Mouse (Mus musculus): Measurements from ENCODE around the gene Tmem199. TPM values are rescaled to one million over a fixed set of nuclear protein-coding genes. Genes with fewer than 3 reads are reported as not detected.

Tmem199 gene
- polyA plus RNA-seq, 1 experiment from 2014 or later, result 21.1 TPM

DNA sequence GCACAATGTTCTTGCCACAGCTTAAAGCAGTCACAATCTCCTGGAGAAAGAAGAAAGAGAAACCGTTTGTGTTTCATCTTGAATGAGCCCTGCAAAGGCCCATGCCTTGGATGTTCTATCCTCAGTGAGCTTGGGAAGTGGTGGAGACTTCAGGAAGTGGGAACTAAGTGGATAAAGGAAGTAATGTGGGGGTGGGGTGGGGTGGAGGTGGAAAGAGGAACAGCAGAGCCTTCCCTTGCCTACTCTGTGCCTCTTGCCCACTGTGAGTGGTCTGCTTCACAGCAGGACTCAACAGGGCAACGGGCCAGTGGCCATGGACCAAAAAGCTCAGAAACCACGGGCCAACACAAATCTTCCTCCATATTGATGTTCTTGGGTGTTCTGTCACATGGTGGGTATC is 36.7 kb downstream of the Tmem199 start:
- H3K27ac ChIP-seq (ENCODE audit: low read depth), result no peak overlapping the region
- WGBS (ENCODE audit: insufficient replicate concordance), result 37% methylated on average over 3 of the region's 3 CpGs
- no peaks in the 10 kb centered on the region for H3K4me1 ChIP-seq (ENCODE audit: insufficient read depth)
- DNase-seq (no peak), ATAC-seq (no peak)
- H3K4me3 ChIP-seq (ENCODE audit: low read depth, low read length), result no peak overlapping the region
- TF ChIP-seq EP300 (IDR thresholded peaks at IDR 0.05; ENCODE audit: low read depth), result no peak
- no peak overlapping the region for H3K4me2 ChIP-seq (ENCODE audit: low read depth, low read length)
- no peaks in the 10 kb centered on the region for H3K36me3 ChIP-seq (replicated peaks; ENCODE audit: insufficient read depth, low read length)
- H3K27me3 ChIP-seq (ENCODE audit: insufficient read depth, low read length), result no peaks in the 10 kb centered on the region
- H3K9me3 ChIP-seq (ENCODE audit: low read length), result no peaks in the 10 kb centered on the region
- no peak overlapping the region for H3K9ac ChIP-seq (replicated peaks)

DNA sequence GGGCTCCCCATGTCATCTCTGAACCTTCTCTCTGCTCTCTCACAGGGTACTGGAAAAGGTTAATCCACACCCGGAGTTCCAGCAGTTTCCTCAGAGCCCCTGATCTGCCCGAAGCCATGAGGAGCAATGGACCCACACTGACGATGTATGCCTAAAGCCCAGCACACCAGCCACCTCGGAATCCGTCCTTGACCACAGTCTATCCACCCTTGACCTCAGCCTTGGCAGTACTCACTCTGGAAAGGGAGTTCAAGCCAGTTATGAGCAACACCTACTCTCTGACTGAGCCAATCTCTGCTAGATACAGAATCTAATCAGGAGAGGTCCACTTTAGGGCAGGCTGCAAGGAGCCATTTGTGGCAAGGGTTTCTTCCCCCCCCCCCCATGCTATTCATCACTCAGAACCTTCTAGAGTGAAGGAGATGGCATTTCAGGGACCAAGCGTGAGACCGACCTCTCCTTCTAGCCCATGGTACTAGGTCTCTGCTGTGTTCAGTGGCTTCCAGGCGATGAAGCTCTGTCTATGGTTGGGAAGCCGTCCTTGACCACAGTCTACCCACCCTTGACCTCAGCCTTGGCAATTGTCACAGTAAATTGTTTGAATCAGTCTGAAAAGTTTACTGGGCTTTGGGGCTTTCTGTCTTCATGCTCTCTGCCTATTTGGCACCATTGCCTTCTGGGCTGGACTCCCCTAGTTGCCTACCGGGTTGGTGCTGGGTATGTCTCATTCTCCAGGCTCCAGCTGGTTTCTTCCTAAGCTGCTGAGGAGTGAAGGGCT is 40.5 kb downstream of the Tmem199 start:
- Histone ChIP-seq H3K9me3 (ENCODE audit: low read length) (no peaks in the 10 kb centered on the region), H3K4me2 (ENCODE audit: low read depth, low read length) (no peak overlapping the region), H3K9ac (replicated peaks) (no peak overlapping the region), H3K4me3 (ENCODE audit: low read depth, low read length) (no peak overlapping the region), H3K4me1 (ENCODE audit: insufficient read depth) (peaks cover 7% of the 10 kb centered on the region), H3K36me3 (replicated peaks; ENCODE audit: insufficient read depth, low read length) (no peaks in the 10 kb centered on the region), H3K27me3 (ENCODE audit: insufficient read depth, low read length) (no peaks in the 10 kb centered on the region), H3K27ac (ENCODE audit: low read depth) (no peak overlapping the region)
- TF ChIP-seq EP300 (IDR thresholded peaks at IDR 0.05; ENCODE audit: low read depth), result no peak
- no peak for TF ChIP-seq CTCF (IDR thresholded peaks at IDR 0.05; ENCODE audit: low read depth)
- DNase-seq (no peak), ATAC-seq (no peak)
- WGBS (ENCODE audit: insufficient replicate concordance), result 78% methylated on average over 10 of the region's 10 CpGs

DNA sequence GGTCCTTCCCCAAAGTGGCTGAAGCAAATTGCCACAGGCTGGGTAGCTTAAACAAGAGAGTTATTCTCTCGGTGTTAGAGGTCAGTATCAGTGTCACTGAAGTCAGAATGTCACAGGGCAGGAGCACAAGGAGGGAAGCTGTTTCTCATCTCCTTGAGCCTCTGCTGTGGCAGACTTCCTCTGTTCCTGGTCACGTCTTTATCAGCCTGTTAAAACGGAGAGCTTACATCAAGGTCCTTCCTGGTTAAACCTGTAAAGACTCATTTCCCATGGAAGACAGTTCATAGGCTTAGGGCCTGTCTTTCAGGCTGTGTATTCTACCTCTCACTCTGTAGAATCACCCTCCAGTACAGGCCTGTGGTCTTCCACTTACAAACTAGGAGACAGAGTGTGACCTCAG is 44.0 kb downstream of the Tmem199 start:
- ATAC-seq (no peak), DNase-seq (no peak)
- H3K4me1 ChIP-seq (ENCODE audit: insufficient read depth), result peaks cover 25% of the 10 kb centered on the region
- TF ChIP-seq CTCF (IDR thresholded peaks at IDR 0.05; ENCODE audit: low read depth), result no peak
- no peak for TF ChIP-seq EP300 (IDR thresholded peaks at IDR 0.05; ENCODE audit: low read depth)
- H3K27me3 ChIP-seq (ENCODE audit: insufficient read depth, low read length), result no peaks in the 10 kb centered on the region
- WGBS (ENCODE audit: insufficient replicate concordance), result 32% methylated on average over 3 of the region's 3 CpGs
- H3K36me3 ChIP-seq (replicated peaks; ENCODE audit: insufficient read depth, low read length), result no peaks in the 10 kb centered on the region
- H3K9ac ChIP-seq (replicated peaks), result no peak overlapping the region
- no peak overlapping the region for H3K4me2 ChIP-seq (ENCODE audit: low read depth, low read length)
- H3K27ac ChIP-seq (ENCODE audit: low read depth), result no peak overlapping the region
- no peaks in the 10 kb centered on the region for H3K9me3 ChIP-seq (ENCODE audit: low read length)
- H3K4me3 ChIP-seq (ENCODE audit: low read depth, low read length), result no peak overlapping the region

DNA sequence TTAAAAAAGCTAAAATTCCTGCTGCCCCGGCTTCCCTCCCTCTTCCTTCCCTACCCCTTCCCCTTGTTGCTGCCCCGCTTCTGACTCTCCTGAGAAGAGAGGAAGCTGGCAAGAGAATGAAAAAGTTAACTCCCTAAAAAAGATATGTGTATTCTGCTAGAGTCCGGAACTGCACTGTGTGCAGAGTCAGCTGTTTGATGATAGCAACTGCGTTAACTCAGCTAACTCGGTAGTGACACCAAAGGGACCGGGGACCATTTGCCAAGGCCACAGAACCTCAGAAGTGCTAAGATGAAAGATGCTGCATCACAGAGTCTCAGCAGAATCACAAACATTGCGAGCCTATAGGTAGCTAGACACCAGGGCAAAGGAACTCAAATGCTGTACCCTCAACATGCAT is 44.5 kb downstream of the Tmem199 start:
- Histone ChIP-seq H3K4me3 (ENCODE audit: low read depth, low read length) (no peak overlapping the region), H3K9ac (replicated peaks) (no peak overlapping the region), H3K36me3 (replicated peaks; ENCODE audit: insufficient read depth, low read length) (no peaks in the 10 kb centered on the region), H3K27ac (ENCODE audit: low read depth) (no peak overlapping the region), H3K4me2 (ENCODE audit: low read depth, low read length) (no peak overlapping the region), H3K27me3 (ENCODE audit: insufficient read depth, low read length) (no peaks in the 10 kb centered on the region), H3K9me3 (ENCODE audit: low read length) (no peaks in the 10 kb centered on the region), H3K4me1 (ENCODE audit: insufficient read depth) (peaks cover 25% of the 10 kb centered on the region)
- 61% methylated on average over 7 of the region's 7 CpGs for WGBS (ENCODE audit: insufficient replicate concordance)
- no peak for DNase-seq
- no peak for TF ChIP-seq CTCF (IDR thresholded peaks at IDR 0.05; ENCODE audit: low read depth)
- ATAC-seq, result no peak

DNA sequence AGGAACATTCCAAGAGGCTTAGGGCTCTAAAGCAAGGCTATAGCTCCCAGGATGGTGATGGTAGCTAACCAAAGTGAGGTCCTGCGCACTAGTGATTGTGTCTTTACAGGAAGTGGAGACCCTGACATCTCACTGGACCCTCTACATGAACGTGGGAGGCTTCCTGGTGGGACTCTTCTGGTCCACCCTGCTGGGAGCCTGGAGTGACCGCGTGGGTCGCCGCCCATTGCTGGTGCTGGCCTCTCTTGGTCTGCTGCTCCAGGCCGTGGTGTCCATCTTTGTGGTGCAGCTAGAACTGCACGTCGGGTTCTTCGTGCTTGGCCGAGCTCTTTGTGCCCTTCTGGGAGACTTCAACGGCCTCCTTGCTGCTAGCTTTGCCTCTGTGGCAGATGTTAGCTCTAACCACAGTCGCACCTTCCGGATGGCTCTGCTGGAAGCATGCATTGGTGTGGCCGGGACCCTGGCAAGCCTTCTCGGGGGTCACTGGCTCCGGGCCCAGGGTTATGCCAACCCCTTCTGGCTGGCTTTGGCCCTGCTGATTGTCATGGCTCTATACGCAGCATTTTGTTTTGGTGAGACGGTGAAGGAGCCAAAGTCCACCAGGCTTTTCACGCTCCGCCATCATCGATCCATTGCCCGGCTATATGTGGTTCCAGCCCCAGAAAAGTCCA is 45.6 kb downstream of the Tmem199 start:
- Histone ChIP-seq H3K4me1 (ENCODE audit: insufficient read depth) (peaks cover 25% of the 10 kb centered on the region), H3K36me3 (replicated peaks; ENCODE audit: insufficient read depth, low read length) (no peaks in the 10 kb centered on the region), H3K9me3 (ENCODE audit: low read length) (no peaks in the 10 kb centered on the region), H3K27me3 (ENCODE audit: insufficient read depth, low read length) (no peaks in the 10 kb centered on the region), H3K27ac (ENCODE audit: low read depth) (peak overlapping the region; percentile 82; the same call in 1 of the 2 replicates), H3K4me3 (ENCODE audit: low read depth, low read length) (peak overlapping the region; percentile 63), H3K4me2 (ENCODE audit: low read depth, low read length) (peak overlapping the region; percentile 81), H3K9ac (replicated peaks) (peak overlapping the region; percentile 65)
- DNase-seq (peak; percentile 18), ATAC-seq (0 out of 2 replicates have a peak, but pooled peaks have one; percentile 16)
- 67% methylated on average over 23 of the region's 23 CpGs for WGBS (ENCODE audit: insufficient replicate concordance)
- TF ChIP-seq CTCF (IDR thresholded peaks at IDR 0.05; ENCODE audit: low read depth), result no peak
- TF ChIP-seq EP300 (IDR thresholded peaks at IDR 0.05; ENCODE audit: low read depth), result no peak

DNA sequence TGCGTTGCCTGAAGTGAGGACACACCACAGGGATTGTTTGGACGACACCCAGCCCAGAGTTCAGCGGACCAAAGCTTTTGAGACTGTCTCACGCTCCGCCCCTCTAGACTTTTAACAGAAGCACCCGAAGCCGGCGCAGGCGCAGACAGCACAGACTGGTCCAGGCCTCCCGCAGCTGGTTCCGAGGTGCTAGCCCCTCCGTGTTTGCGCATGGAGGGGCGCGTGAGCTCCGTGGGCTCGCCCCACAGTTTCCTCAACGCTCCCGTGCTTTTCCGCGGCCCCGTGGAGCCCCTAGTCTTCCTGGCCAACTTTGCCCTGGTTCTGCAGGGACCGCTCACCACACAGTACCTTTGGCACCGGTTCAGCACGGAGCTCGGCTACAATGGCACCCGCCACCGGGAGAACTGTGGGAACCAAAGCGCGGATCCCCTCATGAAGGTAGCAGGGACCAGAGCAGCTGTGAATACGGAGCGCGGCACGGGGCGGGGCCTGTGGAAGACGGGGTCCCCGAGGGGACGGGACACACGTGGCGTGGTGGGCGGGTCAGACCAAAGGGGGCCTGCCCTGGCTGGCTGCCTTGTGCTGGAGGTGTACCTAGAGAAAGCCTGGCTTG is 46.3 kb downstream of the Tmem199 start, which contains the start of gene Slc46a1:
Slc46a1 (plus strand) TSS at position 130 of the 613 bp plus-strand sequence.
- peak within 1 kb of the TSS; percentile 63 for H3K4me3 ChIP-seq (ENCODE audit: low read depth, low read length)
- peaks cover 25% of the 10 kb centered on the region for H3K4me1 ChIP-seq (ENCODE audit: insufficient read depth)
- H3K27ac ChIP-seq (ENCODE audit: low read depth), result peak within 1 kb of the TSS; percentile 82
- H3K9ac ChIP-seq (replicated peaks), result peak within 1 kb of the TSS; percentile 65
- TF ChIP-seq CTCF (IDR thresholded peaks at IDR 0.05; ENCODE audit: low read depth) (no peak), EP300 (IDR thresholded peaks at IDR 0.05; ENCODE audit: low read depth) (no peak)
- no peaks in the 10 kb centered on the region for H3K27me3 ChIP-seq (ENCODE audit: insufficient read depth, low read length)
- H3K36me3 ChIP-seq (replicated peaks; ENCODE audit: insufficient read depth, low read length), result no peaks in the 10 kb centered on the region
- DNase-seq (peak; percentile 86), ATAC-seq (peak; percentile 88)
- under 1% methylated on average over 41 of the region's 41 CpGs for WGBS (ENCODE audit: insufficient replicate concordance)
- H3K9me3 ChIP-seq (ENCODE audit: low read length), result no peaks in the 10 kb centered on the region
- peak within 1 kb of the TSS; percentile 81 for H3K4me2 ChIP-seq (ENCODE audit: low read depth, low read length)

Measured in liver, postnatal 0 days (tissue).